Mouse (Mus musculus) layer of hippocampus, adult 6 months (tissue): ENCODE measurements around the gene Gsdma2. TPM values are rescaled to one million over a fixed set of nuclear protein-coding genes. Genes with fewer than 3 reads are reported as not detected.

Experiments
- long read RNA-seq, 2 experiments: library from polyadenylated mRNA; unstranded; transcript quantifications; one replicate each; pipeline ENCODE4 v2.0.0; 2019 to 2020
- polyA plus RNA-seq: library from polyadenylated mRNA; unstranded; fragments of <200 nt; fragmentation: Nextera tagmentation; gene quantifications from 2 replicates; pipeline ENCODE4 v1.2.3, GENCODE M21; 2021

Gsdma2 gene
- 0.14 TPM in 1 of 2 replicates, not detected in the other for polyA plus RNA-seq
- long read RNA-seq, experiment 1: 0 reads
- long read RNA-seq, experiment 2: 0 reads

DNA sequence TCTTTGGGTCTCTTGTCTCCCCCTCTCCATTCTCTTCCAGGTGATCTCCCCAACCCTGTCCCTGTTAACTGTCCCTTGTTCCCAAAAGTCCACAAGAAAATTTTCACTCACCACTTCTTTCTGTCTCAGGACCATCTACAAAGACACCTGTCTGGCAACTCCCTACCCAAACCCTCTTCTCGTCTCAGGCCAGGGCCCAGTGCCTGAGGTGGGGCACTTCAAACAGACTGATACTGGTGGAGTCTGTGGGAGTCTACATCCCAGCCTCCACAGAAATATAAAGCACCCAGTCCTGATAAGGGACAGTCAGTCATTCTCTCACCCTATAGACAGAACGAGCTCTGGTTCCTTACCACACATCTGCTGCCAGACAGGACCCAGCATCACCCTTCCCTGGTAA, at the start of gene Gsdma2:
Gsdma2 (plus strand) TSS at position 301 of the 400 bp plus-strand sequence.

DNA sequence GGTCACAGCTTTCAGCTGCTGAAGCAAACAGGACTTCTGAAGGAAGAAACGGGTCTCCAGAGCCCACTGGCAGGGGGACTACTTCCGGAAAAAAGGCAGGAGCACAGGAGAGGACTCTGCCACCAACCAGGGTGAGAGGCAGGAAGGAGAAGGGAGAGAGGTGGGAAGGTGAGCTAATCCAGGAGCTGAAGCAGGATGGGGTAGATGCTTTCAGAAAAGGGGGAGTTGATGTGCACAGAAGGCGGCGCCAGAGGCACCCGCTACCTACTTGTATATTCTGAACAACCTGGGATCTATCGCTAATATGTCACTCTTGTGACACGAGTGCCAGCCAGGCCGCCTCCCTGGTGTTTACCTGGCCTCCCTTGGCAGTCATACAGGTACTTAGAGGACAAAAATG, 48.6 kb upstream of the Gsdma2 start, which contains the start of gene Lrrc3c:
Lrrc3c (plus strand) TSS at position 301 of the 400 bp plus-strand sequence.

DNA sequence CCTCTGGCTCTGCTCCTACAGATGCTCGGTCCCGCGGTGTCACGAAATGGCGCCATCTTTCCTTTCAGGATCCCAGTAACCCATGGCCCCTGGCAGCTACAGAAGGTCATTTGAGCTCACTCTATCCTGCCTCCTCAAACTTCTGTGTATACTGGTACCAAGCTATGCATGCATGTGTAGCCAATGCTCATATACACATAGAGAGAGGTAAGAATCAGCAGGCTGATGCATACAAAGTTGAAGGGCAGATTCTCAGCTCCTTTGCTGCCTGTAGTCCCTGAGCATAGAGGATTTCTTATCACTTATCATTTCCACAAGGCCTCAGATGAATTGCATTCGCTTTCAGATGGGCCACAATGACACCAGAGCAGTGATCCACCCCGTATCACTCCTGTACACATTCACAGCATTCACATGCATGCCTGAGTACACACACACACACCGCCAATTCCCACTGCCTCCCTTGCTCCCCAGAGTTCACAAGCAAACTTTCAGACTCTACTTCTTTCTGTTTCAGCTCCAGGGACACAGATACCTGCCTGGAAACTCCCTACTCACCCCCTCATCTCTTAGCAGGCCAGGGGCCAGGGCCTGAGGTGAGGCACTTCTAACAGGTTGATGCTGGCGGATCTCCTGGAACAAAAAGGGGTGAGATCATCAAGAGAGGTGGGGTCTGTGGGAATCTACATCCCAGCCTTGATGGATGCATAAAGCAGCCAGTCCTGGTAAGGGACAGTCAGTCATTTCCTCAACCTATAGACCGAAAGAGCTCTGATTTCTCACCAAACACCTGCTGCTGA, 20.7 kb upstream of the Gsdma2 start, which contains the start of the genes Gm12355 and Gsdma3:
Gm12355 (minus strand) TSS at position 51 of the 800 bp plus-strand sequence.
Gsdma3 (plus strand) TSS at position 750 of the 800 bp plus-strand sequence.

DNA sequence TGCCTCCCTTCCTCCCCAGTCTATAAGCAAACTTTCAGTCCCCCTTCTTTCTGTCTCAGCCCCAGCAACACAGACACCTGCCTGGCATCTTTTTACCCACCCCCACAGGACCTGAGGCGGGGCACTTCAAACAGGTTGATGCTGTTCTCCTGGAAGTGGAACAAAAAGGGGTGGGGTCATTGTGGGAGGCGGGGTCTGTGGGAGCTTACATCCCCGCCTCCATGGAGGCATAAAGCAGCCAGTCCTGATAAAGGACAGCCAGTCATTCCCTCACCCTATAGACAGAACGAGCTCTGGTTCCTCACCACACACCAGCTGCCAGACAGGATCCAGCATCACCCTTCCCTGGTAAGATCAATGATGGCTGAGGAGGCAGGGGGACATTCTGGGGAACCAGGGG, 17.5 kb downstream of the Gsdma2 start, which contains the start of gene Gsdma:
Gsdma (plus strand) TSS at position 261 of the 400 bp plus-strand sequence.

DNA sequence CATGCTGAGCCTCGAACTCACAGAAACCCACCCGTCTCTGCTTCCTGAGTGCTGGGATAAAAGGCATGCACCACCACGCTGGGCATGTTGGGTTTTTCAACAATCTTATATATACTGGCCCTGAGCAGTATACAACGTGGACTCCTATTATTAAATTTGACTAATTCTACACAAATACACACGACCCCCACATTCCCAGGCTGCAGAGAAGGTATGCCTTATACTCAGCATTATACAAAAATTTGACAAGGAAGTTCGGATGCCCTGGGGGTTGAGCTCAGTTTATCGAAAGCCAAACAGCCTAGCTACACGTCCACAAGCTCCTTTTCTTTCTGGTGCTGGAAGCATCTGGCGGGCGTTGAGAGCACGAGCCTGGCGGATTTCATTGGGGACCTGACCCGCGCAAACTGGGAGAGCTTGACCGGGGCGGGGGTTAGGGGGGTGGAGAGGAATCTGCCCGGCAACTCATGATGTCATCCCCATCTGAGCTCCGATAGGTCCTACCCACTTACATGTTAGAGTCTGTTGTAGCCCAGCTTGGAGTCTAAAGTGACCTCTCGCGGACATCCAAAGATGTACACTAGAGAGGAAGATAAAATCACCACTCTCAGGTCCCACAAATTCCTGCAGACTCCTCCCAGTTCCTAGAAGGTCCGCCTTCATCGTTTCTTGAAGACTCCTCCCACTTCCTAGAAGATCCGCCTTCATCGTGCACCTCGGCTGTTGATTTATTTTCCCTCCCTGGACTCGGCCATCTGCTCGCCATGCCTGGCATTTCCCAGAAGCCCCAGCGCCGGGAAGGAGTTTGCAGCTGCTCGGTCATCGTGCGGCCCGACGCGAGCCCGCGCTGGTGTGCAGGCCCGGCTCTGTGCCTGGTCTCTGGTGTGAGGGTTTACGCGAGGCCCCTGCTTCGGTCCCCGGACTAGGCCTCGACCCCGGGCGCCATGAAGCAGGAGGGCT, 35.5 kb downstream of the Gsdma2 start, which contains the start of gene Psmd3:
Psmd3 (plus strand) TSS at position 769 of the 960 bp plus-strand sequence.

DNA sequence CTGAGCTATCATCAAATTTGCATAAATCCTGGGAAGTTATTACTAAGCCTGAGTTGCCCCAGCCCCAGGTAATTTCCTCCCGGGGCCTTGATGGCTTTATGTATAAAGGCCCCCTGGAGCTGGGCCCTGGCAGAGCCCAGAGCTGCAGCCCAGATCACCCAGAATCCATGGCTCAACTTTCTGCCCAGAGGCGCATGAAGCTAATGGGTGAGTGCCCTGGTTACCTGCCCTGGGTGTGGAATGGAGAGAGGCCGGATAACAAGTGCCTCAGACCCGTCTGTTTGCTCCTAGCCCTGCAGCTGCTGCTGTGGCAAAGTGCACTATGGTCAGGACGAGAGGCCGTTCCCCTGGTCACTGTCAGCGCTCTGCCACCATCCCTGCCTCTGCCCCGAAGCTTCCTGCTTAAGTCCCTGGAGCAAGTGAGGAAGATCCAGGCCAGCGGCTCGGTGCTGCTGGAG, 54.7 kb downstream of the Gsdma2 start, which contains the start of gene Csf3:
Csf3 (plus strand) TSS at position 51 of the 458 bp plus-strand sequence.

Other genes with a start within 250 kb of the Gsdma2 start
- 1.9 and 2.3 TPM in 2 replicates for gene Pgap3, start 246.3 kb upstream of the Gsdma2 start, polyA plus RNA-seq
- gene Erbb2, start 234.3 kb upstream of the Gsdma2 start, polyA plus RNA-seq: 1.2 and 2.0 TPM in 2 replicates
- gene Mien1, start 207.8 kb upstream of the Gsdma2 start, polyA plus RNA-seq: 231 and 239 TPM in 2 replicates
- 1.1 and 1.7 TPM in 2 replicates for gene Grb7, start 200.4 kb upstream of the Gsdma2 start, polyA plus RNA-seq
- gene Ikzf3, start 100.7 kb upstream of the Gsdma2 start, polyA plus RNA-seq: not detected in 2 replicates
- gene Zpbp2, start 95.7 kb upstream of the Gsdma2 start, polyA plus RNA-seq: 0.19 TPM in 1 of 2 replicates, not detected in the other
- 8.1 and 13.9 TPM in 2 replicates for gene Ormdl3, start 59.4 kb upstream of the Gsdma2 start, polyA plus RNA-seq
- not detected in 2 replicates for gene Lrrc3c, start 48.5 kb upstream of the Gsdma2 start, polyA plus RNA-seq
- gene Gm12355, start 21.1 kb upstream of the Gsdma2 start, polyA plus RNA-seq: 0.31 and 0.69 TPM in 2 replicates
- gene Gsdma3, start 20.4 kb upstream of the Gsdma2 start, polyA plus RNA-seq: not detected in 2 replicates
- not detected in 2 replicates for gene Gsdma, start 17.6 kb downstream of the Gsdma2 start, polyA plus RNA-seq
- 68.6 and 77.0 TPM in 2 replicates for gene Psmd3, start 35.8 kb downstream of the Gsdma2 start, polyA plus RNA-seq
- not detected in 2 replicates for gene Csf3, start 54.5 kb downstream of the Gsdma2 start, polyA plus RNA-seq
- gene Med24, start 82.7 kb downstream of the Gsdma2 start, polyA plus RNA-seq: 26.6 and 26.9 TPM in 2 replicates
- 120 and 123 TPM in 2 replicates for gene Thra, start 93.9 kb downstream of the Gsdma2 start, polyA plus RNA-seq
- gene Nr1d1, start 128.6 kb downstream of the Gsdma2 start, polyA plus RNA-seq: 48.4 and 57.5 TPM in 2 replicates
- 12.2 and 12.4 TPM in 2 replicates for gene Msl1, start 148.8 kb downstream of the Gsdma2 start, polyA plus RNA-seq
- 6.6 and 7.3 TPM in 2 replicates for gene Casc3, start 158.1 kb downstream of the Gsdma2 start, polyA plus RNA-seq
- 12.1 and 13.2 TPM in 2 replicates for gene Rapgefl1, start 190.0 kb downstream of the Gsdma2 start, polyA plus RNA-seq
- 5.2 and 5.5 TPM in 2 replicates for gene Wipf2, start 216.9 kb downstream of the Gsdma2 start, polyA plus RNA-seq